Mouse (Mus musculus) macrophage (primary cell): Measurements from ENCODE around the gene Nfib. TPM values are rescaled to one million over a fixed set of nuclear protein-coding genes. Genes with fewer than 3 reads are reported as not detected.

Experiments
- H3K27ac ChIP-seq: fragments of 350-480 bp; formaldehyde crosslinking; 2 replicates; pipeline ENCODE4 v1.9.0; 2021
- H3K36me3 ChIP-seq: fragments of 350-480 bp; formaldehyde crosslinking; 2 replicates; pipeline ENCODE4 v1.9.0; 2021; ENCODE audit errors: inconsistent target
- H3K4me3 ChIP-seq: fragments of 350-480 bp; formaldehyde crosslinking; 2 replicates; pipeline ENCODE4 v1.9.0; 2021; ENCODE audit errors: inconsistent target
- H3K79me2 ChIP-seq: fragments of 350-480 bp; formaldehyde crosslinking; 2 replicates; pipeline ENCODE4 v1.9.0; 2021; ENCODE audit errors: inconsistent target
- WGBS: methylation state at CpG from one replicate; pipeline ENCODE4 v1.1.7; 2026; ENCODE audit warnings: inconsistent platforms; ENCODE audit not compliant: missing documents; 5-methylcytosine and 5-hydroxymethylcytosine counted together
- polyA plus RNA-seq: library from polyadenylated mRNA; stranded (reverse); fragments of 250-400 nt; gene quantifications from 3 replicates; pipeline ENCODE4 v1.2.4, GENCODE M21; 2018; ENCODE audit warnings: inconsistent platforms

Gene Nfib
- polyA plus RNA-seq, 1 experiment from 2014 or later = not detected

- Histone ChIP-seq H3K4me3 (no peak overlapping the region), H3K79me2 (no peaks in the 10 kb centered on the region), H3K36me3 (no peaks in the 10 kb centered on the region), H3K27ac (no peak overlapping the region)
- 96% methylated on average over 3 of the region's 3 CpGs for WGBS
Observed at GRCm38 (mm10) chr4:82468944-82469343, 236.6 kb downstream of the Nfib start.

GRCm38 (mm10) chr4:82466717-82467116 lies 238.8 kb downstream of the Nfib start:
- WGBS = 28% methylated on average over 8 of the region's 8 CpGs
- Histone ChIP-seq H3K4me3 (no peak overlapping the region), H3K79me2 (no peaks in the 10 kb centered on the region), H3K27ac (no peak overlapping the region), H3K36me3 (no peaks in the 10 kb centered on the region)

GRCm38 (mm10) chr4:82466144-82466543 lies 239.4 kb downstream of the Nfib start:
- Histone ChIP-seq H3K79me2 (no peaks in the 10 kb centered on the region), H3K36me3 (no peaks in the 10 kb centered on the region), H3K27ac (no peak overlapping the region), H3K4me3 (no peak overlapping the region)
- WGBS = 87% methylated on average over 6 of the region's 6 CpGs

- H3K4me3 ChIP-seq = no peak overlapping the region
- 68% methylated on average over 8 of the region's 8 CpGs for WGBS
- no peak overlapping the region for H3K27ac ChIP-seq
- H3K79me2 ChIP-seq = no peaks in the 10 kb centered on the region
- no peaks in the 10 kb centered on the region for H3K36me3 ChIP-seq
Observed at GRCm38 (mm10) chr4:82464051-82464632, 241.4 kb downstream of the Nfib start.

GRCm38 (mm10) chr4:82463189-82463715 lies 242.3 kb downstream of the Nfib start:
- Histone ChIP-seq H3K36me3 (no peaks in the 10 kb centered on the region), H3K27ac (no peak overlapping the region), H3K79me2 (no peaks in the 10 kb centered on the region), H3K4me3 (no peak overlapping the region)
- 90% methylated on average over 7 of the region's 7 CpGs for WGBS

- no peaks in the 10 kb centered on the region for H3K79me2 ChIP-seq
- no peaks in the 10 kb centered on the region for H3K36me3 ChIP-seq
- no peak overlapping the region for H3K4me3 ChIP-seq
- no peak overlapping the region for H3K27ac ChIP-seq
- 90% methylated on average over 2 of the region's 2 CpGs for WGBS
Observed at GRCm38 (mm10) chr4:82461676-82462075, 243.9 kb downstream of the Nfib start.

- no peaks in the 10 kb centered on the region for H3K79me2 ChIP-seq
- no peak overlapping the region for H3K27ac ChIP-seq
- no peaks in the 10 kb centered on the region for H3K36me3 ChIP-seq
- H3K4me3 ChIP-seq = no peak overlapping the region
- WGBS = 93% methylated on average over 10 of the region's 10 CpGs
Observed at GRCm38 (mm10) chr4:82458895-82459294, 246.7 kb downstream of the Nfib start.

GRCm38 (mm10) chr4:82456908-82457307 lies 248.6 kb downstream of the Nfib start:
- Histone ChIP-seq H3K27ac (no peak overlapping the region), H3K79me2 (no peaks in the 10 kb centered on the region), H3K4me3 (no peak overlapping the region), H3K36me3 (no peaks in the 10 kb centered on the region)
- WGBS = 94% methylated on average over 5 of the region's 5 CpGs

- 77% methylated on average over 3 of the region's 3 CpGs for WGBS
- no peak overlapping the region for H3K4me3 ChIP-seq
- no peaks in the 10 kb centered on the region for H3K79me2 ChIP-seq
- H3K27ac ChIP-seq = no peak overlapping the region
- no peaks in the 10 kb centered on the region for H3K36me3 ChIP-seq
Observed at GRCm38 (mm10) chr4:82456323-82456713, 249.2 kb downstream of the Nfib start.

GRCm38 (mm10) chr4:82455617-82456322 lies 249.8 kb downstream of the Nfib start:
- no peaks in the 10 kb centered on the region for H3K79me2 ChIP-seq
- 90% methylated on average over 8 of the region's 8 CpGs for WGBS
- H3K4me3 ChIP-seq = no peak overlapping the region
- H3K27ac ChIP-seq = no peak overlapping the region
- H3K36me3 ChIP-seq = no peaks in the 10 kb centered on the region

- H3K4me3 ChIP-seq = no peak overlapping the region
- 89% methylated on average over 4 of the region's 4 CpGs for WGBS
- no peaks in the 10 kb centered on the region for H3K79me2 ChIP-seq
- H3K27ac ChIP-seq = no peak overlapping the region
- H3K36me3 ChIP-seq = no peaks in the 10 kb centered on the region
Observed at GRCm38 (mm10) chr4:82454989-82455388, 250.6 kb downstream of the Nfib start.

GRCm38 (mm10) chr4:82453341-82453740 lies 252.2 kb downstream of the Nfib start:
- Histone ChIP-seq H3K27ac (no peak overlapping the region), H3K4me3 (no peak overlapping the region), H3K36me3 (no peaks in the 10 kb centered on the region), H3K79me2 (no peaks in the 10 kb centered on the region)

- Histone ChIP-seq H3K4me3 (no peak overlapping the region), H3K79me2 (no peaks in the 10 kb centered on the region), H3K27ac (no peak overlapping the region), H3K36me3 (no peaks in the 10 kb centered on the region)
- WGBS = 92% methylated on average over 4 of the region's 4 CpGs
Observed at GRCm38 (mm10) chr4:82452905-82453304, 252.6 kb downstream of the Nfib start.

GRCm38 (mm10) chr4:82447061-82447671 lies 258.4 kb downstream of the Nfib start:
- no peak overlapping the region for H3K27ac ChIP-seq
- H3K79me2 ChIP-seq = no peaks in the 10 kb centered on the region
- H3K36me3 ChIP-seq = no peaks in the 10 kb centered on the region
- no peak overlapping the region for H3K4me3 ChIP-seq
- 64% methylated on average over 8 of the region's 8 CpGs for WGBS

GRCm38 (mm10) chr4:82444078-82444477 lies 261.5 kb downstream of the Nfib start:
- 93% methylated on average over 1 of the region's 1 CpGs for WGBS
- no peak overlapping the region for H3K27ac ChIP-seq
- no peaks in the 10 kb centered on the region for H3K36me3 ChIP-seq
- no peaks in the 10 kb centered on the region for H3K79me2 ChIP-seq
- H3K4me3 ChIP-seq = no peak overlapping the region
